21 mouse cellular contexts compared by ENCODE assay signal in the genomic region with DNA sequence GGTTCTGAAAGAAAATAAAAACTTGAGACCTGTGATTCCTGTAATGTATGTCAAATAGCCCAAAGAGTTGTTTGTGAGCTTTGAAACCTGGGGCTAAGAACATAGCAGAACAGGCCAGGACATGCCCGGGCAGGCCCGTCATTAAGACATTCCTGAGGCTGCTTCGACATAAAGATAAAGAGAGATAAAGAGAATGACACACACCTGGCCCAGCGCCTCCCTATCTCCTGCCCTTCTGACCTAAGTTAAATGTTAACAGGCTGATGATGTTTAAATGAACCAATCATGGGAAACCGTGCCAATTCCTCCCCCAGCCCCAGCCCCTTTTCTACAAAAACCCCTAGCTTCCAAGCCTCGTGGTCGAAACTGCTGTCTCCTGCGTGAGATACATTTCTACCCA. TPM values are rescaled to one million over a fixed set of nuclear protein-coding genes. Genes with fewer than 3 reads are reported as not detected.
A peak's percentile ranks its signal among the peaks of the same experiment; 100 is the strongest.
DNase-seq lines count a peak whose midpoint lies in the region; ATAC-seq and TF ChIP-seq lines count a peak whose summit lies in the region.
"Not testable (repeated sequence)": the region's sequence is repeated elsewhere in the genome, so short reads cannot be mapped to it uniquely, and the experiment has no call there.
"Had no signal": no experiment of that assay in that cellular context is flagged by ENCODE, and none has a peak within 500 bp of the region (broad histone marks: within the 10 kb centered on the region; RNA-seq: fewer than 3 reads in every experiment).

No protein-coding gene starts in this region.

- TF ChIP-seq CTCF in ES-Bruce4 (IDR thresholded peaks at IDR 0.05; ENCODE audit: low read depth, low read length); intestine, postnatal 0 days (IDR thresholded peaks at IDR 0.05; ENCODE audit: low read depth); liver, adult 2 months (IDR thresholded peaks at IDR 0.05; ENCODE audit: low read depth, low read length); small intestine, adult 2 months (IDR thresholded peaks at IDR 0.05; ENCODE audit: extremely low read depth, insufficient read length, insufficient replicate concordance, low read depth, low read length): not testable (repeated sequence)

- H3K4me2 ChIP-seq in intestine, embryonic 14.5 days (ENCODE audit: low read length); intestine, postnatal 0 days (replicated peaks; ENCODE audit: low read depth); liver, embryonic 11.5 days: not testable (repeated sequence)

- H3K9ac ChIP-seq in ES-Bruce4 (ENCODE audit: low read depth, poor library complexity, severe bottlenecking); intestine, embryonic 14.5 days (ENCODE audit: low read length); intestine, postnatal 0 days (ENCODE audit: low read depth, low read length); liver, embryonic 11.5 days (ENCODE audit: low read depth, low read length): not testable (repeated sequence)
- peak overlapping the region; percentile 13 for H3K9ac ChIP-seq in liver, adult 2 months (ENCODE audit: low read depth, low read length)

- WGBS in intestine, embryonic 14.5 days, result 59% methylated on average over 8 of the region's 8 CpGs
- WGBS in intestine, postnatal 0 days, result 50% methylated on average over 8 of the region's 8 CpGs
- WGBS in liver, adult 2 months, result 15% methylated on average over 8 of the region's 8 CpGs
- 55% methylated on average over 8 of the region's 8 CpGs for WGBS in liver, embryonic 11.5 days
- 30% methylated on average over 8 of the region's 8 CpGs for WGBS in small intestine, adult 2 months

- not testable (repeated sequence) for ATAC-seq in intestine, embryonic 14.5 days (replicated peaks; ENCODE audit: low FRiP score, low TSS enrichment, low read depth); liver, embryonic 11.5 days (replicated peaks; ENCODE audit: low FRiP score)
- peak; percentile 59 for ATAC-seq in intestine, postnatal 0 days

- TF ChIP-seq EP300 in ES-Bruce4 (IDR thresholded peaks at IDR 0.05; ENCODE audit: insufficient read depth, low read depth, low read length), result not testable (repeated sequence)

- not testable (repeated sequence) for H3K36me3 ChIP-seq in ES-Bruce4 (ENCODE audit: control insufficient read depth, insufficient read depth, low read length, poor library complexity, severe bottlenecking); intestine, embryonic 14.5 days (ENCODE audit: control insufficient read depth, insufficient read depth, low read length); intestine, postnatal 0 days (ENCODE audit: control insufficient read depth, insufficient read depth); liver, adult 2 months (ENCODE audit: control insufficient read depth, insufficient read depth, low read length); liver, embryonic 11.5 days (ENCODE audit: control insufficient read depth, insufficient read depth, low read length); small intestine, adult 2 months (ENCODE audit: control insufficient read depth, insufficient read depth, low read length)

- H3K4me3 ChIP-seq in ES-Bruce4 (ENCODE audit: low read depth, low read length); intestine, embryonic 14.5 days (ENCODE audit: low read depth, low read length); intestine, postnatal 0 days (ENCODE audit: low read depth, low read length); liver, embryonic 11.5 days (ENCODE audit: low read depth, low read length): not testable (repeated sequence)
- peak overlapping the region; percentile 27; the same call in 1 of the 2 replicates for H3K4me3 ChIP-seq in liver, adult 2 months (ENCODE audit: insufficient read depth, low read depth, low read length)
- H3K4me3 ChIP-seq in small intestine, adult 2 months (ENCODE audit: low read depth, low read length), result peak overlapping the region; percentile 46

- H3K79me2 ChIP-seq in liver, adult 2 months (ENCODE audit: control insufficient read depth, insufficient read depth, low read length), result not testable (repeated sequence)

- not testable (repeated sequence) for H3K27me3 ChIP-seq in ES-Bruce4 (ENCODE audit: control insufficient read depth, insufficient read depth, low read length, poor library complexity, severe bottlenecking); intestine, embryonic 14.5 days (replicated peaks; ENCODE audit: control insufficient read depth, insufficient read depth, low read length); intestine, postnatal 0 days (replicated peaks; ENCODE audit: control insufficient read depth, insufficient read depth, low read length); liver, adult 2 months (ENCODE audit: control insufficient read depth, insufficient read depth, low read length); liver, embryonic 11.5 days (replicated peaks; ENCODE audit: control insufficient read depth, insufficient read depth, low read length); small intestine, adult 2 months (ENCODE audit: control insufficient read depth, insufficient read depth, low read length)

- H3K27ac ChIP-seq in ES-Bruce4 (ENCODE audit: insufficient read depth, low read length), result peak overlapping the region; percentile 79
- not testable (repeated sequence) for H3K27ac ChIP-seq in intestine, embryonic 14.5 days (ENCODE audit: low read depth); intestine, postnatal 0 days (ENCODE audit: low read depth, low read length); liver, embryonic 11.5 days (ENCODE audit: low read depth, low read length)
- peak overlapping the region; percentile 51 for H3K27ac ChIP-seq in liver, adult 2 months (replicated peaks; ENCODE audit: insufficient read depth, low read depth, low read length)
- peak overlapping the region; percentile 74 for H3K27ac ChIP-seq in small intestine, adult 2 months (ENCODE audit: insufficient read depth, low read depth, low read length)

- peaks cover 17% of the 10 kb centered on the region for H3K9me3 ChIP-seq in ES-Bruce4 (replicated peaks; ENCODE audit: control insufficient read depth, insufficient read depth, low read length, poor library complexity, severe bottlenecking)
- H3K9me3 ChIP-seq in intestine, embryonic 14.5 days (ENCODE audit: control insufficient read depth, low read length); intestine, postnatal 0 days (ENCODE audit: control insufficient read depth); liver, embryonic 11.5 days (ENCODE audit: control insufficient read depth, low read length): not testable (repeated sequence)

- peak; percentile 80 for DNase-seq in heart, adult 11 months
- peak; percentile 31 for DNase-seq in intestine, embryonic 14.5 days (ENCODE audit: low spot score)
- peak; percentile 85 for DNase-seq in liver, adult 2 months (ENCODE audit: extremely low read depth, low read depth, low spot score)
- DNase-seq in liver, embryonic 11.5 days (ENCODE audit: low spot score), result peak; percentile 10
- DNase-seq in urinary bladder, postnatal 14 days (ENCODE audit: low spot score), result peak; percentile 23

- not testable (repeated sequence) for H3K4me1 ChIP-seq in ES-Bruce4 (ENCODE audit: control insufficient read depth, insufficient read depth, low read length); intestine, embryonic 14.5 days (replicated peaks; ENCODE audit: control insufficient read depth, insufficient read depth, low read length); intestine, postnatal 0 days (replicated peaks; ENCODE audit: control insufficient read depth, insufficient read depth, low read length); liver, embryonic 11.5 days (replicated peaks; ENCODE audit: control insufficient read depth, insufficient read depth, low read length); small intestine, adult 2 months (ENCODE audit: control insufficient read depth, insufficient read depth, insufficient read length, low read length)
- peaks cover 14% of the 10 kb centered on the region for H3K4me1 ChIP-seq in liver, adult 2 months (ENCODE audit: control insufficient read depth, insufficient read depth, low read length)

- TF ChIP-seq POLR2A in ES-Bruce4 (IDR thresholded peaks at IDR 0.05; ENCODE audit: insufficient read depth, low read length); liver, adult 2 months (IDR thresholded peaks at IDR 0.05; ENCODE audit: extremely low read depth, insufficient read depth, low read length); small intestine, adult 2 months (IDR thresholded peaks at IDR 0.05; ENCODE audit: low read depth, low read length): not testable (repeated sequence)

RNA-seq across cellular contexts. Expression of a gene that starts 10.1 kb away (rescaled TPM):
- not detected in 2 replicates for polyA plus RNA-seq in ES-Bruce4 (2011; ENCODE audit: insufficient read depth, insufficient read length, low read depth, missing spikeins)
- polyA plus RNA-seq in intestine, embryonic 14.5 days (2014; fragmentation: Nextera tagmentation; extraction: Ambion mirVana), result not detected in 2 replicates
- 1.9 and 2.6 TPM in 2 replicates for polyA plus RNA-seq in intestine, postnatal 0 days (2015; fragmentation: Nextera tagmentation; extraction: Ambion mirVana)
- 818 and 1,110 TPM in 2 replicates for total RNA-seq in liver, adult 2 months (2014; rRNA removed)
- polyA plus RNA-seq in liver, adult 2 months (2012; rRNA removed), result 406 and 415 TPM in 2 replicates
- polyA plus RNA-seq in liver, embryonic 11.5 days (2014; fragmentation: Nextera tagmentation; extraction: Ambion mirVana), result 0.17 and 0.21 TPM in 2 replicates
- polyA plus RNA-seq in small intestine, adult 2 months (2012; rRNA removed), result 1.6 and 7.9 TPM in 2 replicates
- total RNA-seq: adrenal gland, adult 18-20 months; adrenal gland, adult 8-10 months; adrenal gland, postnatal 25 days; adrenal gland, postnatal 36 days; CH12.LX; G1E; MEL had no signal
- polyA plus RNA-seq: activated CD4-positive, CD25-positive, alpha-beta regulatory T cell, adult 4 months; adrenal gland, adult 2 months; brain, embryonic 14.5 days; C2C12; CD4-positive, CD25-positive, alpha-beta regulatory T cell, adult 4 months; G1E; Patski had no signal

RNA-seq across cellular contexts. Expression of a gene that starts 47.4 kb away (rescaled TPM):
- polyA plus RNA-seq in ES-Bruce4 (2011; ENCODE audit: insufficient read depth, insufficient read length, low read depth, missing spikeins), result 122 and 126 TPM in 2 replicates
- polyA plus RNA-seq in intestine, embryonic 14.5 days (2014; fragmentation: Nextera tagmentation; extraction: Ambion mirVana), result 2.4 and 2.9 TPM in 2 replicates
- 0.44 and 0.52 TPM in 2 replicates for polyA plus RNA-seq in intestine, postnatal 0 days (2015; fragmentation: Nextera tagmentation; extraction: Ambion mirVana)
- 64.2 and 98.4 TPM in 2 replicates for total RNA-seq in liver, adult 2 months (2014; rRNA removed)
- polyA plus RNA-seq in liver, adult 2 months (2012; rRNA removed), result 94.1 and 134 TPM in 2 replicates
- 22.2 and 24.7 TPM in 2 replicates for polyA plus RNA-seq in liver, embryonic 11.5 days (2014; fragmentation: Nextera tagmentation; extraction: Ambion mirVana)
- polyA plus RNA-seq in small intestine, adult 2 months (2012; rRNA removed), result 0.16 and 0.85 TPM in 2 replicates
- polyA plus RNA-seq: G1E had no signal

Comparison
In these comparisons a context has a peak if more than half of its experiments do, and no peak if none do; other contexts are left out.
1. RNA of a gene that starts 10.1 kb away (polyA plus RNA-seq): 406 to 415 TPM in liver, adult 2 months; 1.9 to 2.6 TPM in intestine, postnatal 0 days, 1.6 to 7.9 TPM in small intestine, adult 2 months, 0.17 to 0.21 TPM in liver, embryonic 11.5 days, not detected in intestine, embryonic 14.5 days and not detected in ES-Bruce4; every median in the first group is over 10 times any median in the second.
2. DNase-seq: peak in every context shown above with its lines; median percentile 85 in liver, adult 2 months; 80 in heart, adult 11 months; 31 in intestine, embryonic 14.5 days; 23 in urinary bladder, postnatal 14 days; 10 in liver, embryonic 11.5 days.